Mouse (Mus musculus) 3T3-L1 (cell line): Measurements from ENCODE around the gene Sh3gl3.

Experiments used
- DNase-seq: peaks from one replicate; pipeline ENCODE4 v3.0.0-alpha.2; 2015; ENCODE audit warnings: low read depth, low spot score

The Sh3gl3 gene

DNA sequence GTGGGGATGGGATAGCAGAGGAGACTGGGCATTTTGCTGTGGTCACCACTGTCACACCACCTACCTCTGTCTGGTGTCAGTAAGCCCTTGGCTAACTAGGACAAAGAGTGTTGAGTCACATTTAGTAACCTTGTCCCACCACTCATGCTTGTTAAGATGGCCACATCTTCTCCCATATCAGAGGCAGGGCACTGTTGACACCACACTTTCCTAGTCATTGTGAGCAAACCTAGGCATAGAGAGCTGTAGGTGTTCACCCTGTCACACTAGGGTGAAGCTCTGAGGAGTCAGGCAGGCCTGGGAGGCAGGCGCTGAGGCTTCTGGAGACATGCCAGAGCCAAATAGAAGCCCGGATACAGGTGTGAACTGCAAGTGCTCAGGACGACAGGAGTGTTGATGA, at the start of gene Sh3gl3:
Sh3gl3 (plus strand) TSS at position 301 of the 400 bp plus-strand sequence.
- no peak for DNase-seq

GRCm38 (mm10) chr7:82138196-82138595, 35.4 kb upstream of the Sh3gl3 start:
- peak; percentile 71 for DNase-seq

DNA sequence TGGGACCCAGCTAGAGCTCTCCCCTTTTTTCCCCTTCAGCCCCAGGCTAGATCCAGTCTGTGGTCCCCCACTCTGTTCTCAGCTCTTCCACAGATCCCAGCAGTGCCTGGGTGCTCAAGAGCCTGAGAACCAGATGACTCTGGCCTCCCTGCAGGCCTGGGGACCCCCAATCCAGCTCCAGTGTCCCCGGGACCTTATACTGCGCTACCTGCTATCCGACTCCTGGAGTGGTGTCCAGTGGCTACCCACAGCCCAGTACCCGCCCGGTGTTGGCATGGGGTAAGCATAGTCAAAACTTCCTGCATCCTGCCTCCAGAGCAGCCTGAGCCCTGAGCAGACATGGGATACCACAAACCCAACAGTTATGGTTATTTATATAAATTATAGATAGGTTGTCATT, 26.5 kb upstream of the Sh3gl3 start:
- no peak for DNase-seq

GRCm38 (mm10) chr7:82164681-82165080, 9.0 kb upstream of the Sh3gl3 start:
- no peak for DNase-seq

DNA sequence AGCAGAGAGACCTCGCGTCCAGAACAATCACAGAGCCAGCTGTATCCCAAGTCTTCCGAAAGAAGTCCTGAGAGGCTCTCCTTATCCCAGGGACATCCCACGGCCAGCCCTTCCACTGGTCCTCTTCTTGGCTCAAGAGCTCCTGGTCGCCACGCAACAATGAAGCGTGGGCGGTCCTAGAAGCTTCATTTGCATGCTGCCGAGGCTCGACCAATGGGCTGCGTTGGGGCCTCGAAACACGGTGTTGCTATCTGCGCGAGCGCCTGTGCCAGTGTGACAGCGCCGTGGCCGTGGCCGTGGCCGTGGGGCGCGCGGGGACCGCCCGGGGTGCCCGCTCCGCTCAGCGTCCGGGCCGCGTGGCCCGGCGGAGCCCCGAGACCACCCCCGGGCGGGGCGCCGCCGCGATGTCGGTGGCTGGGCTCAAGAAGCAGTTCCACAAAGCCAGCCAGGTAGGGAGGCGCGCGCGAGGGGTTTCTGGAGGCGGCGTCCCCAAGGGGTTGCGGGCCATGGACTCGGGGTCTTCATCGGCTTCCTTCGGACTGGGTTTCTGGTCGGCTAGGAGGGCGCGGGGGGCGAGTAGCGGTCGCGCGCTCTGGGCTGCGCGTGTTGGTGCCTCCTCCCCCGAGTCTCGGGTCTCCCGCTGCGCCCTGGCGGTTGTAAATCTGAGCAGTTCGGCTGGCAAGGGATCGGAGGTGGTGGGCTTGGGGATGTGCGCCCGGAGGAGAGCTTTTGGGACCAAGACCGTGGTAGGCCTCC, 1.1 kb downstream of the Sh3gl3 start:
- peak; percentile 67 for DNase-seq

DNA sequence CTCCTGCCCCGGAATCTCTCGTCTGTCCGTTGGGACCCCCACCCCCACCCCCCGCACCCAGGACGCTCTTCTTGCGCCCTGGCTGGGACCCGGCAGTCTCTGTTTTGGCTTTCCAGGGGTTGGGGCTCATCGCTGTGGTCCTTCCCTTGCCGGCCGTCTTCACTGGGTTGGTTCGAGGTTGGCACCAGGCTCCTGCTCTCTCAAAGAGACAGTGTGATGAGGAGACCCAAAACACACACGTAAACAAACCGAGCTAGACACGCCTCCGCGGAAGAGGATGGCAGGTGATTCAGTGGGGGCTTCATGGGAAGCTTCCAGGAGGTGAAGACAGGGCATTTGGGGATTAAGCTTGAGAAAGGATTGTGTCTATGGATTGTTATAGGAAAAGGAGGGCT, 1.7 kb downstream of the Sh3gl3 start:
- no peak for DNase-seq

- DNase-seq: no peak
Measured at GRCm38 (mm10) chr7:82176192-82176591, 2.6 kb downstream of the Sh3gl3 start.

DNA sequence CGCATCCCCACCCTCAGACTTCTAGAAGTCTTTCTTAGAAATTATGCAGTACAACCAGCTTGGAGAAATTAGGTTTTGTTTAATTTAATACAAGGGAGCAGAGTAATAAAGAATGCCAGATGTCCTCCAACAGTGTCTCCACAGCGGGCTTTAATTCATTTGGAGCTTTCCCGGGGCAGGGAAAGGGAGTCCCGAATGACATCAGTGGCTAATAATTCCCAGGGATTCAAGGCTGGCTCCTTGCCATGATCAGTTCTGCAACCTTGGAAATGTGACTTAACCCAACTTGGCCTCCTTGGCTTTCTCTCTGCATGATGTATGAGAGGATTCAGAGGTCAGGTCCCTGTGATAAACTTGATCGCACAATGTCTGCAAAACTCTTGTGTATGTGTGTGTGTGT, 3.7 kb downstream of the Sh3gl3 start:
- DNase-seq: no peak

DNA sequence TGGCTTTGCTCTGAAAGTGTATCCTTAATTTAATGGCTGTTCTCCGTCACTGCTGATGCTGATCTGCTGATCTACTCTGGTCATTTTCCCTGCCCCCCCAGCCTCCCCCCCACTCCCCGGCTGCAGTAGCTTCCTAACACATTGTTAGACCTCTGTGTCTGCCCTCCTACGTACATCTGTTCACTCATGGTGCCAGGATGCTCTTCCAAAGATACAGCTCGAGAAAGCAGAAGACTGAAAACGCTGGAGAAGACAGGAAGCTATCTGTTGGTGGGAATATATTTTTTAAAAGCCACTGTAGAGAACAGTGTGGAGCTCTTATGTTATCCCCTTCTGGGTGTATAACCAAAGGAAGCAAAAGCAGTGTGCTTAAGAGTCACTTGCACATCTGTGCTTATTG, 7.3 kb downstream of the Sh3gl3 start:
- no peak for DNase-seq

GRCm38 (mm10) chr7:82182781-82183180, 9.1 kb downstream of the Sh3gl3 start:
- peak; percentile 51 for DNase-seq

DNA sequence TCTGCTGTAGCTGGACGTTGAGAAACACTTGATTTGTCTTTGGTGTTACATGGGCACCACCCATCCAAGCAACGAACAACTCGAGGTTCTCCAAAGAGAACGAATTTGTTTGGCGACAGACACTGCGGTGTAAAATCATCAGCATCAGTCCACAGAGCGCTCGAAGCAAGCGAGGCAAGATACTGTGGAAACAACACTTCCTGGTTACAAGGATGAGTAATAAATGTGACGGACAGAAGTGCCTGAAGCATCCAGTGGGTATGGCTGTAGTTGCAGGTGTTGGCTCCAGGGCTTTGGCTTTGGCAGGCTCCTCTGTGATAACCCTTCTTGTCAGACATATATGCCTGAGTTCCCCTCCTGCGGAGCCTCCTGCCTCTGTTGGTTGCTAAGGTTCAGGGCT, 18.0 kb downstream of the Sh3gl3 start:
- DNase-seq: peak; percentile 21

- DNase-seq: peak; percentile 52
Measured at GRCm38 (mm10) chr7:82192512-82192911, 18.9 kb downstream of the Sh3gl3 start.

GRCm38 (mm10) chr7:82203111-82203510, 29.5 kb downstream of the Sh3gl3 start:
- no peak for DNase-seq

- DNase-seq: peak; percentile 12
Measured at GRCm38 (mm10) chr7:82204014-82204784, 30.6 kb downstream of the Sh3gl3 start.

GRCm38 (mm10) chr7:82204975-82205374, 31.3 kb downstream of the Sh3gl3 start:
- DNase-seq: no peak

DNA sequence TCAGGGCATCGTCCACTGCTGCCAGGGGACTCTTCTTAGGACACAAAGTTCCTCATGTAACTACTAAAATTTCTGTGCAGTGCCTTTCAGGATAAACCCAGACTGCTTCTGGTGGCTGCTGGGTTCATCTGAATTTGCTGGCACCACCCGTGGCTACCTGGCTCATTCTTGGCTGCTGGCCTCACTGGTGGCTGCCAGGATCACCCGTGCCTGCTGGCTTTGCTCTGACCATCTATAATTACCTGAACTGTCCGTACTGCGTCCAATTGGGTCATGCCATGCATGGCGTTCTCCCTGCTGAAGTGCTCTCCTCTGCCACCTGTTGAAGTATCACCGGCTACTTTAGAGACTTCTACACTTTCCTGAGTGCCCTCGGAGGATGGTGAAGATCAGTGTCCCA, 33.1 kb downstream of the Sh3gl3 start:
- no peak for DNase-seq

GRCm38 (mm10) chr7:82221380-82221933, 47.8 kb downstream of the Sh3gl3 start:
- no peak for DNase-seq

- no peak for DNase-seq
Measured at GRCm38 (mm10) chr7:82223906-82224846, 50.5 kb downstream of the Sh3gl3 start.

GRCm38 (mm10) chr7:82233201-82233600, 59.6 kb downstream of the Sh3gl3 start:
- DNase-seq: no peak

- DNase-seq: no peak
Measured at GRCm38 (mm10) chr7:82234010-82234897, 60.6 kb downstream of the Sh3gl3 start.

GRCm38 (mm10) chr7:82234898-82235290, 61.3 kb downstream of the Sh3gl3 start:
- no peak for DNase-seq
